Mouse (Mus musculus) E14TG2a.4 (cell line): ENCODE measurements around the gene Ina.

Experiments used
- CTCF ChIP-seq: conservative IDR thresholded peaks from 2 replicates; pipeline ENCODE4 v1.5.1; 2014; ENCODE audit warnings: low read length
- NANOG ChIP-seq: IDR thresholded peaks from 2 replicates; pipeline ENCODE4 v1.6.1; 2014; ENCODE audit warnings: borderline replicate concordance, low read length, mixed read lengths
- POU5F1 ChIP-seq: IDR thresholded peaks from 2 replicates; pipeline ENCODE4 v1.6.1; 2014; ENCODE audit warnings: low read length, borderline replicate concordance

DNA sequence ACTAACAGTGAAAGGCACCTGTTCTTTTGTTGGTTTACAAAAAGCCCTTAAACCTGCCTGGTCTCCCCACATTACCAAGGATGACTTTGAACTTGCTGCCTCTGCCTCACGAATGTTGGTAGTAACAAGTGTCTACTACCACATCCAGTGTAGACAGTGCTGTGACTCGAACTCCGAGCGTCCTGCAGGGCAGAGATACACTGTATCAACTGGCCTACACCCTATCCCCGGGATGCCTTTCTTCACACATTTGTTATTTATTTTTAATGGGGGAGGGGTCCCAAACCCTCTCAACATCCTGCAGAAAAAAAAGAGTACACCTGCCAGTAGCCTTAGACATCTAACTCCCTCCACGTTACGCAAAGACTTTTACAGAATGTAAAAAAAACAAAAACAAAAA is 35.3 kb downstream of the Ina start:
- no peak for TF ChIP-seq CTCF
- TF ChIP-seq POU5F1: no peak
- no peak for TF ChIP-seq NANOG
